Mouse (Mus musculus) embryo, embryonic 11.5 days (tissue): ENCODE measurements around the gene Tor2a.

Experiments used
- DNase-seq: peaks from one replicate; pipeline ENCODE4 v3.0.0-alpha.2; 2012; ENCODE audit warnings: low read depth, low spot score

The Tor2a gene

DNA sequence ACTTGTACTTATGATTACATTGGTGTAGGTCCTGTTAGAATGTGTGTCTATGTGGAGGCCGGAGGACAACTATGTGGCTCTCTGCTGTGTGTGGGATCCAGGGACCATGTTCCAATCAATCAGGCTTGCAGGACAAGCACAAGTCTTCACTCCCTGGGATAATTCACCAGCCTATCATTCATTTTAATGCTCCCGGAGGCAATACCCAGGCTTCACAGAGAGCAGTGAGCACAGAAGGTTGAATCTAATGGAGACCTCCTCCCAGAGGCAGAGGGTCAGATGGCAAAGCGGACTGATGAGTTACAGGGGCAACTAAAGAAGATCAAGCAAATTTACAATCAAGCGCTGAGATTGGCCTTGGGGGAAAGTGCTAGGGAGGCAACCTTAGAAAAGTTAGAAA lies 27.5 kb upstream of the Tor2a start:
- DNase-seq = no peak

DNA sequence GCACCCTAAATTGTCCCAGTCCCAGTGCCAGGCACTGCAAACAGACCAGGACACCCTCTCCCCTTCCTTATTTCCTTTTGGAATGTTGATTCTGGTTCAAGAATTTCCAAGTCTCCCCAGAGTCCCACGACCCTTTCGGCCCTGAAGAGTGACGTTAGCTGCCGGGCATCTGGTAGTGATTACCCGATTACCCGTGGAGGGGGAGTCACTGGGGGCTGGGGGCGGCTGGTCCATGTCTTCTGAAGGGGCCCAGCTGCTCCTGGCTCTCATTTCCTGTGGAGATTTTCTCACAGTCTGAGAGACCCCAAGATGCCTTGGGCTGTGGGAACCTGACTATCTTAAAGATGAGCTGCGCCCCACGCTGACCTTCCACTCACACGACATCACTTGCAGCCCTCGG lies 26.2 kb upstream of the Tor2a start:
- DNase-seq = no peak

DNA sequence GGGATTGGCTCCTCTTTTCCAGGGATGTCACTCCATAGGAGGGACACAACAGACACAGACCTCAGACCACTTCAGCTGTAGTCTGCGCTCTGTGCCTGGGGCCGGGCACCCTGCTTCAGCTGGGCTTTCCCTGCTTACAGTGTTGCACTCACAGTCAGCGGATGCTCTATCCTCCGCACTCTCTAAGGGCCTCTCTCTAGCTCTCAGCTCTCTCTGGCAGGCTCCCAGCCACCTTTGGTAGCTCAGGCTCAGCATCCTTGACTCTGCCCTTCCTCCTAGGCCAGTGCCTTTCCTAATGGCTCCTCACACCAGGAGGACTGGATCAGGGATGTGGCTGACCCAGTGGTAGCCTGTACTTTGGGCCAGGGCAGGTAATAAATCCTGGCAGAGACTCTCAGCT lies 25.1 kb upstream of the Tor2a start:
- DNase-seq = no peak

DNA sequence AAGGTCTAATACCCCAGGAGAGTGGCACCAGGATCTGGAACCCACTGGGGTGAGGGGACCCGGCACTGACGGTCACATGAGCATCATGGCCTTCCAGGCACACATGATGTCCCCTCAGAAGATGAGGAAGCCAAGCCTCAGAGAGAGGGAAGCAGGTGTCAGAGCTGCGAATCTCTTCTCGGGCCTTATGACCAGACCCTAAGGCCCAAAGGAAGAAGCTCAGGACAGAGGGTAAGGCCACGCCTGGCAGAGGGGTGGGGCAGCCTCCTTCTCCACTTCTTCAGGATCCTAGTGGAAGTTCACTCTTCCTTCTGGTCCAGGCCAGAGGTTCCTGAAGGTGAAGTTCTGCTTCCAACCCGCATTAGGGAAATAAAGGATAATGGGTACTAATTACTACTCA lies 24.3 kb upstream of the Tor2a start:
- no peak for DNase-seq

DNA sequence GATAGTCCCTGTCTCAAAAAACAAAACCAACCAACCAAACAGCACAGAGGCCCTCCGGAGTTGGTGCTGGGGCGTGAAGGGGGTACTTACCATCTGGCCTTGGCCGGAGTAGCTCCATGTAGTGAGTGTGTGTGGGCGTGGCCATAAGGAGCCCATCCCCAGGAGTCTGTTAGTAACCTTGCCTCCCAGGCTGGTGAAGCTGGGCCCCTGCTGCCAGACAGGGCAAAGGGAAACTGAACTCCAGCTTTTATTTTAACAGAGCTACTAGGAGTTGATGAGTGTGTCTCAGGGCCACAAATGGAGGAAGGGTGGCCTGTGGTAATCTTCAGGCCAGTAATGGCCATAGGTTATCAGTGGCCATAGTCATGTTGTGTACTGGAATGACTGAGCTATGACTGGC lies 22.6 kb upstream of the Tor2a start:
- DNase-seq = no peak

DNA sequence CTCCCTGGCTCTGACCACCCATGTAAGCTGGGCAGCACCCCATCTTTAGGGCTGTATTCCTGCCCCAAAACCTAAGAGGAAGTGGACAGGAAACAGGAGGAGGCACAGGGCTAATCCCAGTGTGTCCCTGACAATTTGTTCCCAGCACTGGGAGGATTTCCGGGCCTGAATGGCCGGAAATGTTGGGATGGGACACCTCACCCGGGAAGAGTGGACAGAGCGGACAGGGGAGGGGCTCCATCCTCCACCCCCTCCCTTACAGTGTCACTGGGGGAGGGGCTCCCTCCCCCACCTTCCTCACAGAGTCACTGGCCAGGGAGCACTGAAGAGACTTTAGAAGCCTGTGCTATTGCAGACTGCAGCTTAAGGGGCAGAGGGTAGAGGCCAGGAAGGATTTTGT lies 22.1 kb upstream of the Tor2a start:
- DNase-seq = no peak

DNA sequence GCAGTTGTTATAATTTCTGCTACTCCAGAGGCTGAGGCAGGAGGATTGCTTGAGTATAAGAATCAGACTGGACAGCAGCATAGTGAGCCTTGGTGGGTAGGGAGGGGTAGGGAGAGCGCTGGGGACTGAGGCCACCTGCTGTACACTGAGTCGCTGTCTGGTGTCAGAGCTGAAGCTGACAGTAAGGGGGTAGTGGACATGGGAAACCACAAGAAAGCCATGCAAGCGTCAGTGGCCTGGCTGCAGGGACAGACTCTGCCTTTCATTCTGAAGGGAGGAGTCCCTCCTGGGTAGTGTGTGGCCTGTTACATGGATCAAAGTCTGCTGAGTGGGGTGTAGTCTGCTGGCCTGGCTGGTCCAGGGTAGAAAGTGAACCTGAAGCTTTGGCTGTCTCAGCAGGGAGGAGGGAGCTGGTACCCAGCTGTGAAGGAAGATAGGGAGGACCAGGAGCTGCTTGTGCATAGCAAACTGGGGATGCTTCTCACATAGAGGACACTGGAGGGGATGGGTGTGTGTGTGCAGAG lies 20.7 kb upstream of the Tor2a start:
- DNase-seq = no peak

DNA sequence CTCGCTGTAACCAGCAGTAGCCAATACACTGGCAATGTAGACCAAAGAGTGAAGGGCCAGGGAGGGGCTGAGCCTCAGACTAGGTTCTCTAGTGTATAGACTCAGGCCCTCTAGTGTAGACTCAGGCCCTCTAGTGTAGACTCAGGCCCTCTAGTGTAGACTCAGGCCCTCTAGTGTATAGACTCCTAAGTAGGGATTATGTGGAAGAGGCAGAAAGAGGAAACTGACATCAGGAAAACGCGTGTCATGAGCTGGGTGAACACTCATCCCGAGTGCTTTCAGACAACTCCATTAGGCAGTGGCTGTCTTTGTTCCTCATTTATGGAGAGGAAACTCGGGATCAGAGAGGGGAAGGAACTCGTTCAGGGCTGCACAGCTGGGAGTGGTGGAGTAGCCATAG lies 20.0 kb upstream of the Tor2a start:
- no peak for DNase-seq

DNA sequence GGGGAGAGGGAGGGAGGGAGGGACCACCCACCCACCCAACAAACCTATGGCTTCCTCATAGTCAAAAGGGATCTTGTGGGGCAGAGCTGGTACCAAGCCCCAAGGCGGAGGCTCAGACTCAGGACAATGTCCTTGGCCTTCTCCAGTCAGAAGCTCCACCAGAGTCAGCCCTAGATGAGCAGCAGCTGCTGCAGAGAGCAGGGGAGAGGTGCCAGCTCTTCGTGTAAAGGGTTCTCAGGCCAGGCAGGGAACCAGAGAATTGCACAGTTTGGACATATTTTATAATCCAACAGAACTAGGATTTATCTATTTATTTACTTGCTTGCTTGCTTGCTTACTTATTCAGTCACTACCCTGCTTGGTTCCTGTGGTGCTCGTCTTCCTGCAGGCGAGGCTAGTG lies 17.7 kb upstream of the Tor2a start:
- no peak for DNase-seq

DNA sequence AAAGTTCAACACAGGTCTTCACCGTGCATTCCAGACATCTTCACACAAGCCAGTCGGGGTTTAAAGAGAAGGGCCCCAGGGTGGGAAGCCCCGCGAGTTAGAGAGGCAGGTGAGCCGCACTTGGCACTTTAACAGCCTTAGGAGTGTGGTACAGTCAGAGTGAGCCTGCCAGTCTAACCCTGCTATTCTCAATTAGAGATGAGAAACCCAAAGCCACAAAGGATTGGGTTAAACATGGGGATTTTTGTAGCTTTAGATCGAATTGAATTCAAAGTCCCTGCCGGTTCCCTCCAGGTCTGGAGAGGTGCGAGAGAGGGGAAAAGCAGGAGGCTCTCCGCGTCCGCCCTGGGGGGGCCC lies 16.1 kb upstream of the Tor2a start, which contains the start of gene 6330409D20Rik:
TSS of gene 6330409D20Rik (minus strand) at position 101 of the 357 bp plus-strand sequence.
- DNase-seq = no peak

DNA sequence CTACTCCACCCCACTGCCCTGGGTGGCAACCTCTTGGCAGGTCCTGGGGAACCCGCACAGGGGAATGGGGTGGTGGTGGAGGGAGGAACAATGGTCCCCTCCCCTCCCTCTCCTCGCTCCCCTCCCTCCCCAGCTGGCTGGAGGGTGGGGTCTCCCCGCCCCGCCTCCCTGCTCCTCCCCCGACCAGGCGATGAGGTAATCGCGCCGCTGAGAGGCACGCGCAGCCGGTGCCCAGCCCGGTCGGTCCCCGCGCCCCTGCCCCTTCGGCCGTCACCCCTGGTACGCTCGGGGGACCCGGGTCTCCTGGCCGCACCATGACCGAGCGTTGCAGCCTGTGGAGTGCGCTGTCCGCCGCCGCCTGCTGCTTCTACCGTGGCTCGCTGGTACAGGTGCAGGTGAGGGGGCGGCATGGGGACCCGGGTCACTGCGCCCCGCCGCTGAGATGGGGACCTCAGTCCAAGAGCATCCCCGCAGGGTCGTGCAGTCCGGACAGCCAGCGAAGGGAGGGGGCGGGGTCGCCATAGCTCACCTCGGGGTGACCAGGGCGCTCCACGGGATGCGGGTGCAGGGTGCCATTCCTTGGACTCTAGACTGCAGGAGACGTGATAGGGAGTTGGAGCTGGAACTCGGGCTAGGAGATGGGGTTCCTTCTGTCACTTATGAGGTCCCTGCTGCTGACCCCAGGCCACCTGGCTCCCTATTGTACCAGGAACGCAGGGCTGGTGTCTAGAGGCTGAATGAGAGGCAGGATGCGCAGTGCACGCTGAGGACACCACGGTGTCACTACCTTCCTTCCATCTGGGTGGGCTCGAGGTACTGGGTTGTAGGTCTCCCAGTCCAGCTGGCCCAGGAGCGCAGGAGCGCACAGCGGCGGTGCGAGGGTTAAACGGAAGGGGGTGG lies 15.5 kb upstream of the Tor2a start:
- DNase-seq = no peak

DNA sequence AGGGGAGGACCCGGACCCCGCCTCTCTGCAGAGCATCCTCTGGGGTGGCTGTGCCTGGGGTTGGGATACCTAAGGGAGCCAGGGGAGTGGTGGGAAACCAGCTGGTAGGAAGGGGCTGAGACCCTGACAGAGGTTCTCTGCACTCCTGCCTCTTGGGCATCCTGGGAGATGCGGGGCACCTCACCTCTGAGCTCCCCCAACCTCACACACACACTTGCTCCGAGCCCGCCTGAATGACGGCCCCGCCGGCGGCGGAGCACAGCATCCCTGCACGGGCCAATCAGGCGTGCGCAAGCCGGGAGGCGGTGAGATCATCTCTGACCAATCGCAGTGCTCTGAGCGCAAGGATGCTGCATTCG lies 14.9 kb upstream of the Tor2a start:
- DNase-seq = no peak

DNA sequence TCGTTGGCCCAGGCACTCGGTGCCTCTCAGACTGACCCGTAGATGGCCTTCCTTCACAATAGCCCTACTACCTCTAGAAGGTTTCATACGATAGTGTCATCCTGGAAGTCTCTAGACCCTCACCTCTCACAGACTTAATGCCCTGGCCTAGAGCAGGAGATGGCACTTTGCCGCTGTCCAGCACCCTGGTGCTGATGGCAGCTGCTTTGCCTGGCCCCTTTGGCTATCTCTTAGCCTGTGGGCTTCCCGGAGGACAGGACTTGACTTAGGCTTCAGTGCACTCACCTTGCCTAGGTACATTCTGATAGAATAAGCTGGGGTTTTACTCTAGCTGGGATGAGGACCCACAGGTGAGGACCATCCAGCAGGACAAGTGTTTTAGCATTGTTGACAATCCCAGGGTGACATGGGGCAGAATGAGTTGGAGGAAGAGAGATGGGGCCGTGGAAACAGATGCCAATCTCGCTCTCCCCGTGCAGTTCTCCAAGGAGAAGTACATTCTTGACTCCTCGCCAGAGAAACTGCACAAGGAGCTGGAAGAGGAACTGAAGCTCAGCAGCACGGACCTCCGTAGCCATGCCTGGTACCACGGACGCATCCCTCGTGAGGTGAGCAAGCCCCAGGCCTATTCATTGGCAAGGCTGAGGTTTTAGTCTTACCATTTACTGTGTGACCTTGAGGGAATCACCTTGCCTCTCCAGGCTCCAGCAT lies 12.6 kb upstream of the Tor2a start:
- no peak for DNase-seq

DNA sequence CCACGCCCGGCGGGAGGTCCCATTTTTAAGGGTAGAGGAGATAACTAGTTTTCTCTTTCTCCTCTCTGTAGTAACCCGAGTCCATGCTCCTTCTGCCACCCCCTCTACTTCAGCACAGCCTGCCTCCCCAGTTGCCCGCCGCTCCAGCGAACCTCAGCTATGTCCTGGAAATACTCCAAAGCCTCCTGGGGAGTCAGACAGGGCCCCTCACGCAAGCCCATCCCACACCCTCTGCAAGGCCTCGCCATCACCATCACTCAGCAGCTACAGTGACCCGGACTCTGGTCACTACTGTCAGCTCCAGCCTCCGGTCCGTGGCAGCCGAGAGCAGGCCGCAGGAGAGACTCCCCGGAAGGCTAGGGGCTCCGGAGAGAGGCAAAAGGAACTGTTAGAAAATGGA lies 8.0 kb upstream of the Tor2a start:
- DNase-seq = no peak

DNA sequence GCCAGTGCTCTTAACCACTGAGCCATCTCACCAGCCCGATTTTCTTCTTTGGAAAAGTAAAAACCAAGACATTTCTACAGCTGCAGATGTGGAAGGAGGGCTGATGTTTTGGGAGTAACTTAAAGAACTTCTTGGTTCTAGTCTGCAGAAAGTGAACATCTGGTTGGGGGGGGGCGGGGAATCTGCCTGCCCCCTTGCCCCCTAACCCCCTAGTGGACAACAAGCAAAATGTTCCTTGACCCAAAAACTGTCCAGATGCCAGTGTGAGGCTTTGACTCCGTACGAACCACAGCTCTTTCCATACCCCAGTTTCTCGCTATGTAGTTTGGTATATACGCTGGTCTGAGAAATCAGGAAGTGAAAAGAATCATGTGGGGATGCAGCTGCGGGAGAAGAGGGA lies 6.8 kb upstream of the Tor2a start:
- DNase-seq = no peak

DNA sequence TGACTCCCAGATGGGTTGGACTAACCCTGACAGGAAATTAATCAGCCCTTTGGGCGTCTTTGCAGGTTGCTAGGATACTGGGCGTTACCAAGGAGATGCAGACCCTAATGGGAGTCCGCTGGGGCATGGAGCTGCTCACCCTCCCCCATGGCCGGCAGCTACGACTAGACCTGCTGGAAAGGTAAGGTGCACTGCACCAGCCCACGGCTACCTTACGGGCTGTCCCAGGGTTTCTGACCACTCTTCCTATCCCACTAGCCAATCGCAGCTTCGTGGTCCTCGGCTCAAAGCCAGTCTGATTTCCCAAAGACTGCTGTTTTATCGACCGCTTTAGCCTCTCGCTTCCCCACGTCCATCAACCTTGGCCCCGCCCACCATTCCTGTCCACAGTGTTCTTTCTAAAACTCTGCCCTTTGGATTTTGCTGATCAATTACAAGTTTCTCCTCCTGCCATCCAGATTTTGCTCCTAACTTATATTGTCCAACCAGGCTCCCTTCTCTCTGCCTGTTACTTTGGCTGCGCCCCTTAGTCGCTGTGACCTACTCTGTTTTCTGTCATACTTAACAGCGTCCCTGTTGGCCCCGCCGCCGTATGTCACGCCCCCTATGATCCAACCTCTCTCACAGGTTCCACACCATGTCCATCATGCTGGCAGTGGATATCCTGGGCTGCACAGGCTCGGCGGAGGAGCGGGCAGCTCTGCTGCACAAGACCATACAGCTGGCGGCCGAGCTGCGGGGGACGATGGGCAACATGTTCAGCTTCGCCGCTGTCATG lies 6.0 kb upstream of the Tor2a start:
- peak; percentile 59 for DNase-seq

DNA sequence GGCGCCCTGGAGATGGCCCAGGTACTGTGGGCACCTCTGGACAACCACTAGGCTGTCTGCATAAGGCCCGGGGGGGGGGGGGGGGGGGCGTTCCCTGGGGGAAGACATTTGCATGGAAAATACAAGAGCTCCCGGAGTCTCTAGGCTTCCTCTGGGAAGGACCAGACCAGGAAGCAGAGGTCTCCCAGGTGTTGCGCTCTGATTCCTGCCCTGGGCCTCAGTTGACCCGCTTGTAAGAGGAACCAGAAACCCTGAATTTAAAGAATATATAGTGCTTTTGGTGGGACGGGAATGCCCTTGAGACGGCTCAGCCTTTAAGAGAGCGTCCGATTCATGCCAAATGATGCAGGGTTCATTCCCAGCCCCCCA lies 5.4 kb upstream of the Tor2a start:
- no peak for DNase-seq

DNA sequence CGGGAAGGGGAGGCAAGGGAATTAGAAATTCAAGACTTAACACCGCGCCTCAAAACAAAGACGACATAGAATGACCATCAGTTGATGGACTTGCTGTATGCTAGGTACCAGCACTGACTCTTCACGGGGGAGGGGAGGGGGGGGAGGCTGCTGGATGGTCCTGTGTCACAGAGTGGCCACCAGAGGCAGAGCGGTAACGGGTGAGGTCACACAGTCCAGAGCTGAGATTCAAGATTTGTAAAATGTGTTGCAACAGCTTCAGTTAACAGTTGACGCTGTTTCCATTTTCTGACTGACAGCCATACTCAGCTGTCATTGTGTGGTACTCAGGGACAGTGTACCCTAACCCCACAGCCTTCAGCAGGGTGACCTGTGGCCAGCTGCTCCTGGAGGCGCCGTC lies 4.9 kb upstream of the Tor2a start:
- no peak for DNase-seq

DNA sequence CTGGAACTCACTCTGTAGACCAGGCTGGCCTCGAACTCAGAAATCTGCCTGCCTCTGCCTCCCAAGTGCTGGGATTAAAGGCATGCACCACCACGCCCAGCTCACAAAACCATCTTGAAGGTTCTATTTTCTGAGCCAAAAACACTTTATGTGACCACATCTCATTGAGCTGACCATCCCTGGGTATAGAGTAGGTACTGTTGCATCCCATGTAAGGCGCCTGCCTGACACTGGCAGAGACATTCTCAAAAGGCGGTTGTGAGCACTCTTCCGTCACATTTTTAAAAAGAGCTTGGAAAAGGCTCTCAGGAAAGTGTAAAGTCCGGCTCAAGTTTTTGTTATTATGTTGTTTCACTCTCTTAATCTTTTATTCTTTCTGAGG lies 369 bp upstream of the Tor2a start:
- DNase-seq = no peak

DNA sequence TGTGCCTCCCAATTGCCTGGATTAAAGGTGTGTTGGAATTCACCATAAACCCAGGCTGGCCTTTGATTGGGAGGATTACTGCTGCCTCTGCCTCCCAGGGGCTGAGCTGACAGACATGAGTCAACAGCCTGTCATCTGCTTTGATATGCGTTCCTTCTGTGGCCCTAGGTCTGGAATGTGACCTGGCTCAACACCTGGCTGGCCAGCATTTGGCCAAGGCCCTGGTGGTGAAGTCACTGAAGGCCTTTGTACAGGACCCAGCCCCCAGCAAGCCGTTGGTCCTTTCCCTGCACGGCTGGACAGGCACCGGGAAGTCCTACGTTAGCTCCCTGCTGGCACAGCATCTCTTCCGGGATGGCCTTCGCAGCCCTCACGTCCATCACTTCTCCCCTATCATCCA lies 1.5 kb downstream of the Tor2a start:
- no peak for DNase-seq

DNA sequence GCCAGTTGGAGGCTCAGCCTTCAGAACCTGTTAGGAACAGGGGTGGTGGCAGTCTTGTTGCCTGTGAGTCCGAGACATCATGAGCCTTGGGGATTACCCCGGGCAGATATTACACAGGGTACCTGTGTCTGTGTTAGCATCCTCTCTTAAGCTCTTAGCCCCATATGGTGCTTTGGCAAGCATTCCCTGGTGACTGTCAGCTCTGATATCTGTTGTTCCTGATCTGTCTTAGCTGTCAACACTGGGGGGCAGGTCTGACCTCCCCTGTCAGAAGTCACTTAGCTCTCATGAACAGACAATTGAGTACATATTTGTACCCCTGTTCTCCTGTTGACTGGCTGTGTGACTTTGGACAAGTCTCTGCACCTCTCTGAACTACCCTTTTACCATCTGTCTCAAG lies 2.0 kb downstream of the Tor2a start:
- no peak for DNase-seq

DNA sequence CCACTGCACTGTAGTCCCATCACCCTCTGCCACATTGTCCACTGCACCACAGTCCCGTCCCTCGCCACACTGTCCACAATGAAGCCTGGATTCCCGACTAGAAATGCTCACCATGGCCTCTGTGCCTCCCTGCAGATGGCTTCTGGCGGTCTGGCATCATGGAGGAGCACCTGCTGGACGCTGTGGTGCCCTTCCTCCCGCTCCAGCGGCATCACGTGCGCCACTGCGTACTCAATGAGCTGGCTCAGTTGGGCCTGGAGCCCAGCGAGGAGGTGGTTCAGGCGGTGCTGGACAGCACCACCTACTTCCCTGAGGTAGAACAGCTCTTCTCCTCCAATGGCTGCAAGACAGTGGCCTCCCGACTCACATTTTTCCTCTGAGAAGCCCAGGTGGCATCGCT lies 4.3 kb downstream of the Tor2a start:
- no peak for DNase-seq
